Mouse (Mus musculus) E14TG2a.4 (cell line): ENCODE data around the gene Ly75.

ENCODE experiments used
- CTCF ChIP-seq: conservative IDR thresholded peaks from 2 replicates; pipeline ENCODE4 v1.5.1; 2014; ENCODE audit warnings: low read length
- NANOG ChIP-seq: IDR thresholded peaks from 2 replicates; pipeline ENCODE4 v1.6.1; 2014; ENCODE audit warnings: borderline replicate concordance, low read length, mixed read lengths
- POU5F1 ChIP-seq: IDR thresholded peaks from 2 replicates; pipeline ENCODE4 v1.6.1; 2014; ENCODE audit warnings: low read length, borderline replicate concordance

- TF ChIP-seq CTCF (no peak), POU5F1 (no peak), NANOG (no peak)
Observed at GRCm38 (mm10) chr2:60387363-60387762, 4.3 kb upstream of the Ly75 start.
